Mouse (Mus musculus): ENCODE measurements around the gene Kcnk15. TPM values are rescaled to one million over a fixed set of nuclear protein-coding genes. Genes with fewer than 3 reads are reported as not detected.

Gene Kcnk15
- polyA plus RNA-seq, 1 experiment from 2014 or later, result not detected

- no peak overlapping the region for H3K27ac ChIP-seq
- no peak overlapping the region for H3K9ac ChIP-seq
- H3K9me3 ChIP-seq, result no peaks in the 10 kb centered on the region
- no peaks in the 10 kb centered on the region for H3K36me3 ChIP-seq
- no peak overlapping the region for H3K4me3 ChIP-seq
- 71% methylated on average over 7 of the region's 7 CpGs for WGBS
- peaks cover 11% of the 10 kb centered on the region; the same call in 1 of the 2 replicates for H3K4me1 ChIP-seq
- ATAC-seq (ENCODE audit: low FRiP score, low read depth), result no peak
- H3K27me3 ChIP-seq, result peaks cover 15% of the 10 kb centered on the region; the same call in 1 of the 2 replicates
- no peak overlapping the region for H3K4me2 ChIP-seq (replicated peaks)
Observed at GRCm38 (mm10) chr2:163901043-163901442, 47.6 kb downstream of the Kcnk15 start.

- Histone ChIP-seq H3K27ac (no peak overlapping the region), H3K4me1 (peaks cover 11% of the 10 kb centered on the region; the same call in 1 of the 2 replicates), H3K36me3 (no peaks in the 10 kb centered on the region), H3K4me2 (replicated peaks) (no peak overlapping the region), H3K4me3 (no peak overlapping the region), H3K9me3 (no peaks in the 10 kb centered on the region), H3K27me3 (peaks cover 17% of the 10 kb centered on the region), H3K9ac (no peak overlapping the region)
- 80% methylated on average over 4 of the region's 4 CpGs for WGBS
- ATAC-seq (ENCODE audit: low FRiP score, low read depth), result no peak
Observed at GRCm38 (mm10) chr2:163902448-163902847, 49.0 kb downstream of the Kcnk15 start.

- 47% methylated on average over 11 of the region's 11 CpGs for WGBS
- H3K9ac ChIP-seq, result no peak overlapping the region
- no peak overlapping the region for H3K4me3 ChIP-seq
- H3K27ac ChIP-seq, result no peak overlapping the region
- no peaks in the 10 kb centered on the region for H3K9me3 ChIP-seq
- ATAC-seq (ENCODE audit: low FRiP score, low read depth), result no peak
- H3K4me1 ChIP-seq, result peaks cover 11% of the 10 kb centered on the region; the same call in 1 of the 2 replicates
- no peaks in the 10 kb centered on the region for H3K36me3 ChIP-seq
- H3K4me2 ChIP-seq (replicated peaks), result no peak overlapping the region
- H3K27me3 ChIP-seq, result peaks cover 17% of the 10 kb centered on the region
Observed at GRCm38 (mm10) chr2:163903461-163903860, 50.0 kb downstream of the Kcnk15 start.

- Histone ChIP-seq H3K9me3 (no peaks in the 10 kb centered on the region), H3K4me1 (peaks cover 11% of the 10 kb centered on the region; the same call in 1 of the 2 replicates), H3K9ac (no peak overlapping the region), H3K4me3 (no peak overlapping the region), H3K4me2 (replicated peaks) (no peak overlapping the region), H3K27me3 (peaks cover 21% of the 10 kb centered on the region), H3K27ac (no peak overlapping the region), H3K36me3 (no peaks in the 10 kb centered on the region)
- no peak for ATAC-seq (ENCODE audit: low FRiP score, low read depth)
- WGBS, result 77% methylated on average over 4 of the region's 4 CpGs
Observed at GRCm38 (mm10) chr2:163904323-163904722, 50.9 kb downstream of the Kcnk15 start.

GRCm38 (mm10) chr2:163907131-163907530 is 53.7 kb downstream of the Kcnk15 start:
- H3K4me3 ChIP-seq, result no peak overlapping the region
- no peak overlapping the region for H3K27ac ChIP-seq
- ATAC-seq (ENCODE audit: low FRiP score, low read depth), result no peak
- no peaks in the 10 kb centered on the region for H3K9me3 ChIP-seq
- no peak overlapping the region for H3K9ac ChIP-seq
- WGBS, result 35% methylated on average over 5 of the region's 5 CpGs
- H3K36me3 ChIP-seq, result no peaks in the 10 kb centered on the region
- H3K4me1 ChIP-seq, result 0 out of 2 replicates have a peak, but pooled peaks cover 5% of the 10 kb centered on the region
- H3K27me3 ChIP-seq, result peaks cover 37% of the 10 kb centered on the region
- no peak overlapping the region for H3K4me2 ChIP-seq (replicated peaks)

Other genes starting within 250 kb of the Kcnk15 start
- 27.8 and 31.2 TPM in 2 replicates for gene Serinc3, start 208.5 kb upstream of the Kcnk15 start, polyA plus RNA-seq (2015; fragmentation: Nextera tagmentation; extraction: Ambion mirVana)
- gene Pkig, start 195.3 kb upstream of the Kcnk15 start, polyA plus RNA-seq (2015; fragmentation: Nextera tagmentation; extraction: Ambion mirVana), result 131 and 134 TPM in 2 replicates
- 9.4 and 10.9 TPM in 2 replicates for gene Ada, start 103.4 kb upstream of the Kcnk15 start, polyA plus RNA-seq (2015; fragmentation: Nextera tagmentation; extraction: Ambion mirVana)
- gene Ccn5, start 32.8 kb upstream of the Kcnk15 start, polyA plus RNA-seq (2015; fragmentation: Nextera tagmentation; extraction: Ambion mirVana), result 0.29 and 0.36 TPM in 2 replicates
- gene Rims4, start 65.0 kb downstream of the Kcnk15 start, polyA plus RNA-seq (2015; fragmentation: Nextera tagmentation; extraction: Ambion mirVana), result 0.25 and 0.29 TPM in 2 replicates
- gene Ywhab, start 141.3 kb downstream of the Kcnk15 start, polyA plus RNA-seq (2015; fragmentation: Nextera tagmentation; extraction: Ambion mirVana), result 338 and 342 TPM in 2 replicates
- gene Pabpc1l, start 171.8 kb downstream of the Kcnk15 start, polyA plus RNA-seq (2015; fragmentation: Nextera tagmentation; extraction: Ambion mirVana), result 3.2 and 3.7 TPM in 2 replicates
- 17.5 and 20.1 TPM in 2 replicates for gene Stk4, start 216.7 kb downstream of the Kcnk15 start, polyA plus RNA-seq (2015; fragmentation: Nextera tagmentation; extraction: Ambion mirVana)
- 57.8 and 61.7 TPM in 2 replicates for gene Tomm34, start 217.5 kb downstream of the Kcnk15 start, polyA plus RNA-seq (2015; fragmentation: Nextera tagmentation; extraction: Ambion mirVana)

Measured in limb, embryonic 13.5 days (tissue).